Mouse (Mus musculus) neural tube, embryonic 13.5 days (tissue): ENCODE measurements around the gene Hfe. TPM values are rescaled to one million over a fixed set of nuclear protein-coding genes. Genes with fewer than 3 reads are reported as not detected.
"Not testable (repeated sequence)": the region's sequence is repeated elsewhere in the genome, so short reads cannot be mapped to it uniquely, and the experiment has no call there.

Experiments used
- ATAC-seq: fragments of 200-750 bp; cut with Nextera tagmentation; 2 replicates; pipeline ENCODE4 v1.8.0; 2017; ENCODE audit warnings: low read depth, mild to moderate bottlenecking, moderate TSS enrichment, moderate library complexity
- H3K27ac ChIP-seq: fragments of 300-500 bp; sonication (generic); replicated peaks from 2 replicates; pipeline ENCODE4 v1.5.1; 2015; ENCODE audit warnings: moderate library complexity, mild to moderate bottlenecking, inconsistent platforms
- H3K27me3 ChIP-seq: fragments of 300-500 bp; sonication (generic); 2 replicates; pipeline ENCODE4 v1.6.1; 2015; ENCODE audit warnings: mild to moderate bottlenecking, inconsistent platforms
- H3K36me3 ChIP-seq: fragments of 300-500 bp; sonication (generic); 2 replicates; pipeline ENCODE4 v1.6.1; 2015; ENCODE audit warnings: mild to moderate bottlenecking, inconsistent platforms
- H3K4me1 ChIP-seq: fragments of 300-500 bp; sonication (generic); replicated peaks from 2 replicates; pipeline ENCODE4 v1.6.1; 2015; ENCODE audit warnings: inconsistent platforms
- H3K4me2 ChIP-seq: fragments of 300-500 bp; sonication (generic); 2 replicates; pipeline ENCODE4 v1.6.1; 2015; ENCODE audit warnings: inconsistent platforms, mild to moderate bottlenecking, moderate library complexity
- H3K4me3 ChIP-seq: fragments of 300-500 bp; sonication (generic); 2 replicates; pipeline ENCODE4 v1.5.1; 2015; ENCODE audit warnings: mild to moderate bottlenecking, inconsistent platforms
- H3K9ac ChIP-seq: fragments of 300-500 bp; sonication (generic); 2 replicates; pipeline ENCODE4 v1.6.1; 2015; ENCODE audit warnings: moderate library complexity, mild to moderate bottlenecking, inconsistent platforms
- H3K9me3 ChIP-seq: fragments of 300-500 bp; sonication (generic); 2 replicates; pipeline ENCODE4 v1.6.1; 2016; ENCODE audit warnings: inconsistent platforms
- WGBS: fragments of 180-500 bp; shearing (Covaris S2); methylation state at CpG from one replicate; pipeline ENCODE4 v1.1.7; 2015; 5-methylcytosine and 5-hydroxymethylcytosine counted together
- polyA plus RNA-seq: library from polyadenylated mRNA; unstranded; fragments of >200 nt; fragmentation: Nextera tagmentation; extraction: Ambion mirVana; gene quantifications from 2 replicates; pipeline ENCODE4 v1.2.1, GENCODE M21; 2015

The Hfe gene
- polyA plus RNA-seq, 1 experiment from 2014 or later = 4.0 TPM

DNA sequence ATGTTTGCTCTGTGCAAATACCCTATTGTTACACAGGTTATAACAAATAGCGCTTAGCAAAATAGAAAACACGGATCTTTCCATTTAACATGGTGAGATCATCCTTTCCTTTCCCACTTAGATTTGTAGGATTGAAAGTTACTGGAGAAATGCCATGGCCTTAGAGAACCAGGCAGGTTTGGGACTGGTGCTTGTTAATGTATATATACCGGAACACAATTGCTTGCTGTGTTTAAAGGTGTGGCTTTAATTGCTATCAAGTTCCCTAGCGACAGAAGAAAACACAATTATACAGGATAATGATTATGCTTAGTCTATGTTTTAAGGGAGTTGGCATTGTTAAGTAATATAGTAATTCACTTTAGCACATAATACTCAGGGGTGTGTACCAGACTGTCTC, 23.5 kb downstream of the Hfe start:
- Histone ChIP-seq H3K27me3 (no peaks in the 10 kb centered on the region), H3K27ac (no peak overlapping the region), H3K9ac (no peak overlapping the region), H3K4me2 (no peak overlapping the region), H3K9me3 (no peaks in the 10 kb centered on the region), H3K36me3 (no peaks in the 10 kb centered on the region), H3K4me1 (peaks cover 27% of the 10 kb centered on the region), H3K4me3 (no peak overlapping the region)
- 86% methylated on average over 4 of the region's 4 CpGs for WGBS
- no peak for ATAC-seq

DNA sequence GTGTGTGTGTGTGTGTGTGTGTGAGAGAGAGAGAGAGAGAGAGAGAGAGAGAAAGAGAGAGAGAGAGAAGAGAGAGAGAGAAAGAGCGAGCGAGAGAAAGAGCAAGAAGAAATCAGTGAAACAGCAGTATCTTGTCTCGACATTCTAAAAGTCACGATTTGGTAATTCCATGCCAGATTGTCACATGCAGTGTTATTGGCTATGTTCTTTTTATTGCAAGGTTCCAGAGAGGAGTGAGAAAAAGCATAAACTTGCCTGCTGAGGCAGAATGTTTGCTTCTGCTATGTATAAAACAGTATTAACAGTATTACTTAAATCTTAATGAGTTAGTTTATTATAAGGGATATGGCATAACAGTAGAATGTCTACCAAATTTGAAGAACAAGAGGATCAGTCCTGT, 24.7 kb downstream of the Hfe start:
- Histone ChIP-seq H3K4me2 (peak overlapping the region; percentile 72), H3K36me3 (no peaks in the 10 kb centered on the region), H3K9ac (peak overlapping the region; percentile 79), H3K4me3 (peak overlapping the region; percentile 50), H3K4me1 (peaks cover 27% of the 10 kb centered on the region), H3K27ac (peak overlapping the region; percentile 96), H3K9me3 (no peaks in the 10 kb centered on the region), H3K27me3 (no peaks in the 10 kb centered on the region)
- ATAC-seq = no peak
- 44% methylated on average over 4 of the region's 4 CpGs for WGBS

DNA sequence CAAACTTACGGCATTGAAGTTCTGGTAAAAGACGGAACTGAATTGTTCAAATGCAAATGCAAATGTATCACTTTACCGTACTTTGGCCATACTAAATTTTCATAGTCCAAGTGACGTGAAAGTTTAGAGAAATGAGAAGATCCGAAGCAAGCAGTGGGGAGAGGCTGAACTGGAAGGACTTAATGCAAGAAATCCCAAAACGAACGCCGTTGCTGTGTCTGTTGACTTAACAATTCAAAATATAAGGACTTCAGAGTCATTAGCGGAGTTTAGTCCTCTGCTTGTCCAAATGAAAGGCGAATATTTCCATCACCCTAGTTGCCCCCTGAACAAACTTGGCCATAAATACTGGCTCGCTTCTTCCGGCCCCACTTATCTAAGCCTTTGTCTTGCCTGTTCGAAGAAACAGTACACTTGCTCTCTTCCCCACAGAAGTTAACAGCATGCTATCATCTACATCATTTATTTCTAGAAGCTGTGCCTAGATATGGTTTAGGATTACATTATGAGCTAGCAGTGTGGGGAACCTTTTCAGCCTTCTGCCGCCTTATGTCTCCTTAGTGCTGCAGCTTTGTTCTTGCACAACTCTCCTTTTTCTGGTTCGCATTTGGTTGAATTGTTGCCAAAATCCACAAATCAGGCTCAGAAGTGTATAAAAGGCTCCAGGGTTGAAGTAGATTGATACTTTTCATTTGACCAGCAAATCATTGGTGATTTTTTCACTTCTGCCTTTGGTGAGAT, 25.4 kb downstream of the Hfe start:
- Histone ChIP-seq H3K36me3 (no peaks in the 10 kb centered on the region), H3K4me2 (peak overlapping the region; percentile 72), H3K27ac (peak overlapping the region; percentile 96), H3K9ac (peak overlapping the region; percentile 79), H3K4me3 (peak overlapping the region; percentile 50), H3K4me1 (peaks cover 27% of the 10 kb centered on the region), H3K27me3 (no peaks in the 10 kb centered on the region), H3K9me3 (no peaks in the 10 kb centered on the region)
- 6% methylated on average over 15 of the region's 15 CpGs for WGBS
- ATAC-seq = no peak

DNA sequence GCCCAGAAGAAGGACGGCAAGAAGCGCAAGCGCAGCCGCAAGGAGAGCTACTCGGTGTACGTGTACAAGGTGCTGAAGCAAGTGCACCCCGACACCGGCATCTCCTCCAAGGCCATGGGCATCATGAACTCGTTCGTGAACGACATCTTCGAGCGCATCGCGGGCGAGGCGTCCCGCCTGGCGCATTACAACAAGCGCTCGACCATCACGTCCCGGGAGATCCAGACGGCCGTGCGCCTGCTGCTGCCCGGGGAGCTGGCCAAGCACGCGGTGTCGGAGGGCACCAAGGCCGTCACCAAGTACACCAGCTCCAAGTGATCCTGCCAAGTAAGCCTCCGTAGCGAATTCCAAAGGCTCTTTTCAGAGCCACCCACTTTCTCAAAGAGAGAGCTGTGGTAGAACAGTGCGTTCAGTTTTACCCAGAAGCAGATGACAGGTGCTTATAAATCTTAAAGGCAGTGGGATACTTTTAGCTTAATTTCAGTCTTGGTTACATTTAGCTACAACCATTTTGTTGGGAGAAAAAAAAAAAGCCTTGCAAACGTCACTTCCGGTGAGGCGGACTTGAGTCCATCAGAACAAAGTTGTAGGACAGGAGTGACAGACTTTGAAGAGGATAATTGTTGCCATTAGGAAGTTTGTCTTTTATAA, 26.2 kb downstream of the Hfe start:
- peak; percentile 57 for ATAC-seq
- Histone ChIP-seq H3K4me3 (peak overlapping the region; percentile 50), H3K4me2 (peak overlapping the region; percentile 72), H3K9ac (peak overlapping the region; percentile 79), H3K4me1 (peaks cover 27% of the 10 kb centered on the region), H3K27ac (peak overlapping the region; percentile 96)
- not testable (repeated sequence) for H3K9me3 ChIP-seq, H3K36me3 ChIP-seq, H3K27me3 ChIP-seq
- WGBS = under 1% methylated on average over 20 of the region's 37 CpGs

DNA sequence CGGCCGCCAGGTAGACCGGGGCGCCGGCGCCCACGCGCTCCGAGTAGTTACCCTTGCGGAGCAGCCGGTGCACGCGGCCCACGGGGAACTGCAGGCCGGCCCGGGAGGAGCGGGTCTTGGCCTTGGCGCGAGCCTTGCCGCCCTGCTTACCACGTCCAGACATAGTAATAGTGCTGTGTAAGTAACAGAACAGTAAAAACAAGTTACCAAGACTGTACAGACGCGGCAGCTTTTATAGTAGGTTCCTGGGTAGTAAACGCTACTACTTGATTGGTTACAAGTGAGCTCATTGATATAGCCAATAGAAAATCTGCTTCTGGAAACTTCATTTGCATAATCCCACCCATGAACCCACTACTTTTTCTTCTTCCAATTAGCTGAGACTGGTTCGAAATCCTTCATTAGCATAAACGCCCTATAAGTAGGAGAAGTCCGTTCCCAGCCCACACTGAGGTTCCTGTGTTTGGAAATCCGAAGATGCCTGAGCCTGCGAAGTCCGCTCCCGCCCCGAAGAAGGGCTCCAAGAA, 26.8 kb downstream of the Hfe start, which contains the start of the genes Hist1h2ac and Hist1h2bc:
Gene Hist1h2ac (minus strand): TSS at position 194 of the 527 bp plus-strand sequence.
Gene Hist1h2bc (plus strand): TSS at position 445 of the 527 bp plus-strand sequence.
- peak within 1 kb of the TSS; percentile 50 for H3K4me3 ChIP-seq
- peak within 1 kb of the TSS; percentile 96 for H3K27ac ChIP-seq
- H3K36me3 ChIP-seq = no peaks in the 10 kb centered on the region
- H3K27me3 ChIP-seq = no peaks in the 10 kb centered on the region
- H3K4me2 ChIP-seq = peak within 1 kb of the TSS; percentile 72
- peaks cover 27% of the 10 kb centered on the region for H3K4me1 ChIP-seq
- no peaks in the 10 kb centered on the region for H3K9me3 ChIP-seq
- WGBS = under 1% methylated on average over 22 of the region's 32 CpGs
- H3K9ac ChIP-seq = peak within 1 kb of the TSS; percentile 79
- peak; percentile 99 for ATAC-seq

DNA sequence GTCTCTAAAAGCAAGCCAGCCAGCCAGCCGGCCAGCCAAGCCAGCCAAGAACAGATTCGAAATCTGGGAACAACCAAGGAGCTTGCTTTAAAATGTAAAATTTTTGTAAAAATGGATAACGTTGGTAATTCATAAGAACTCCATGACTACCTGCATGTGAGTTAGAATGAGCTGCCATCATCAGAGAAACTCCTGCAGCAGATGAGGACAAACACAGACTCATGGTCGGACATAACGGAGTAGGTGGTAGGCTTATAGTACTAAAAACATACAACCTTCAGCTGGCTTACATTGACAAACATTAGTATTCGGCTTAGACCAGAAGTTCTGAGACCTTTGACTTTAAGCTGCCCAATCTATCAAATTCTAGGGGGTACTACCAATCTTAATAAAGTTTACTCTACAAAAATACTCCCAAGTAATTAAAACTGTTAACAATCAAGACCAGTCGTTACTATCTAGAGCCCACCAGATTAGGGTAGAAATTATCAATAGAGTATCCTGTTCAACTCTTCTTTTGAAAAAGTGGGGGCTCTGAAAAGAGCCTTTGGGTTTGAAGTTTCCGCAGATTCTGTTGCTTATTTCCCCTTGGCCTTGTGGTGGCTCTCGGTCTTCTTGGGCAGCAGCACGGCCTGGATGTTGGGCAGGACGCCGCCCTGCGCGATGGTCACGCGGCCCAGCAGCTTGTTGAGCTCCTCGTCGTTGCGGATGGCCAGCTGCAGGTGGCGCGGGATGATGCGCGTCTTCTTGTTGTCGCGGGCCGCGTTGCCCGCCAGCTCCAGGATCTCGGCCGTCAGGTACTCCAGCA, 27.5 kb downstream of the Hfe start:
- peak overlapping the region; percentile 72 for H3K4me2 ChIP-seq
- WGBS = 16% methylated on average over 14 of the region's 30 CpGs
- peak; percentile 45 for ATAC-seq
- peak overlapping the region; percentile 68 for H3K9ac ChIP-seq
- peaks cover 27% of the 10 kb centered on the region for H3K4me1 ChIP-seq
- not testable (repeated sequence) for H3K9me3 ChIP-seq, H3K27me3 ChIP-seq, H3K36me3 ChIP-seq
- peak overlapping the region; percentile 96 for H3K27ac ChIP-seq
- H3K4me3 ChIP-seq = peak overlapping the region; percentile 50

DNA sequence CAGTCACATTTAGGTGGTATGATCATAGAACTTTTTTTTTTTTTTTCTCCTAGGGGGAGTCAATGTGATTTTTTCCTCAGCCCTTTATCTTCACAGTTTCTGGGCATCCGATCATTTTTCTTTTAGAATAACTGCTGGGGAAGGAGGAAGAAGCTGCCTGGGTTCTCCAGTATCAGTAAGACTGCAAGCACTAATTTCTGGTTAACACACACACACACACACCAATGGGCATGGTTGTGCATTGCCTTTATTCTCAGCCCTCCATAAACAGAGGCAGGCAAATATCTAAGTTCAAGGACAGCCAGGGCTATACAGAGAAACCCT, 28.1 kb downstream of the Hfe start:
- H3K27ac ChIP-seq = peak overlapping the region; percentile 96; the same call in 1 of the 2 replicates
- H3K27me3 ChIP-seq = no peaks in the 10 kb centered on the region
- peak overlapping the region; percentile 72 for H3K4me2 ChIP-seq
- no peaks in the 10 kb centered on the region for H3K9me3 ChIP-seq
- H3K36me3 ChIP-seq = no peaks in the 10 kb centered on the region
- no peak for ATAC-seq
- peak overlapping the region; percentile 68 for H3K9ac ChIP-seq
- H3K4me1 ChIP-seq = peaks cover 27% of the 10 kb centered on the region
- peak overlapping the region; percentile 50 for H3K4me3 ChIP-seq
- WGBS = 42% methylated on average over 1 of the region's 1 CpGs

DNA sequence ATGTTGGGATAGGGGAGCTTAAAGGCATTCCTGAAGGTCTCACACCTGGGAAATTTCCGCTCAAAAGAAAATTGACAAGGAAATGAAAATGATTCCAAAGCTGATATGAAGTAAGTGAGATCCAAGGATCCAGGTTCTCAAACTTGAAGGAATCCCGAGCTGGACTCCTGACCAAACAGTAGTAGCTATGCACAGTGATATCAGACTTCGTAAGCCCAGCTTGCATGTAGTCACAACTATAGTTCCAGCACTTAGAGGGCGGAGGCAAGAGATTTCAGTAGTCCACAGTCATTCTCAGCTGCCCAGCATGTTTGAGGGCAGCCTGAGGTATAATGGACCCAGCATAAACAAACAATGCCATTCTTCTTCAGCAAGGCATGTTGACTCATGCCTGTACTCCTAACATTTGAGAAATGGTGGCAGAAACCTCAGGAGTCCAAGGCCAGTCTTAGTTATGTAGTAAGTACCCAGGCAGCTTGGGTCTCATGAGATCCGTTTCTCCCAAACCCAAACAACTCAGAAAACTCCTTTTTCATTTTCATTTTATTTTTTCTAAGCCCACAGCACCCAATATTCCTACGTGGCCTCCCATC, 28.6 kb downstream of the Hfe start:
- Histone ChIP-seq H3K36me3 (no peaks in the 10 kb centered on the region), H3K4me3 (no peak overlapping the region), H3K27ac (no peak overlapping the region), H3K4me1 (peaks cover 27% of the 10 kb centered on the region), H3K4me2 (0 out of 2 replicates have a peak overlapping the region, but pooled peaks have one; percentile 72), H3K9me3 (no peaks in the 10 kb centered on the region), H3K9ac (0 out of 2 replicates have a peak overlapping the region, but pooled peaks have one; percentile 68), H3K27me3 (no peaks in the 10 kb centered on the region)
- no peak for ATAC-seq
- WGBS = 89% methylated on average over 6 of the region's 6 CpGs

DNA sequence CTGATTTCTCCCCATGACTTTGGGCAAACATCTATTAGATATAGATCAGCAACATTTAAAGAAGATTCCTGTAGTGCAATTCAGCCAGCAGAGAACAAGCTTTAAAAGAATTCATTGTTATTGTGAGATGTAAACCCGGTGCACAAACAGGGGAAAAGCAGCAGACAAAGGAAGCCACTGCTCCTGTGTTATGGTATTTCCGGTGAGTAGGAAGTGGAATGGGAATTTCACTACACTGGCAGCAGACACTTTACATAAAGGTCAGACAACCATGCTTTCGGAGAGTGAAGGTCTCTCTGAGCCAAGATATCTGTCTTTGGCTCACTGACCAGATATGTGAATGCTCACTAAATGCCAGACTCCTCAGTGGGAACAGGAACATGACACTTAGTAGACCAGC, 48.1 kb downstream of the Hfe start:
- no peaks in the 10 kb centered on the region for H3K4me1 ChIP-seq
- no peak overlapping the region for H3K4me3 ChIP-seq
- no peak overlapping the region for H3K27ac ChIP-seq
- no peak for ATAC-seq
- no peak overlapping the region for H3K4me2 ChIP-seq
- no peaks in the 10 kb centered on the region for H3K36me3 ChIP-seq
- no peaks in the 10 kb centered on the region for H3K9me3 ChIP-seq
- no peak overlapping the region for H3K9ac ChIP-seq
- whole genome bisulfite sequencing = 75% methylated on average over 3 of the region's 3 CpGs
- no peaks in the 10 kb centered on the region for H3K27me3 ChIP-seq

DNA sequence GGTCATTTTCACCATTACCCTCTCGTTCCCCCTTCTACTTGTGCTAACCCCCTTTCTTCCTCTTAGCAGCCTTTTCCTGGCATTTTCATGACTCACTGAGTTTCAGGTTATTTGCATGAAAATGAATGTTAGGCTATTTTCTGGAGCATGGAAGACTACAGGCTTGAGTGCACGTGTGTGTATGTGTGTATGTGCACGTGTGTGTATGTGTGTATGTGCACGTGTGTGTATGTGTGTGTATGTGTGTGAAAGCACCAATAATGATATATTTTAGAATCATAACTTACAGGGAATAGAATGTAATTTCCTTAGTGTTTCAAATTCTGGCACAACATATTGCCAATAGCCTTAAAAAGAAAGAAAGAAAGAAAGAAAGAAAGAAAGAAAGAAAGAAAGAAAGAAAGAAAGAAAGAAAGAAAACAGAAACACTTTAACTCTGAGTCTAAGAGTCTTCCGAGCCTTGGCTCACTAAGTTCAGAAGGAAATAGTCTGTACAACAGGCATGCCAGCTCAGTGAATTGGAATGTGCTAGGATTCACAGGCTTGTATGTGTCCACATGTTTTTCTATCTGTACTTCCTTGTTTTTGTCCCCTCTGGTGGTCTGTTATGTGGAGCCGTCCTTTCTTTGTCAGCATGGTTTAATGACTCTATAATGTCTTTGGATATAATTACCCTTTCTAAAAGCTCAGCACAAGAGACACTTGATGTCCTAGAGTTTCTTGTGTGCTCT, 50.9 kb downstream of the Hfe start:
- WGBS = 68% methylated on average over 6 of the region's 6 CpGs
- H3K27me3 ChIP-seq = no peaks in the 10 kb centered on the region
- H3K9ac ChIP-seq = no peak overlapping the region
- no peaks in the 10 kb centered on the region for H3K36me3 ChIP-seq
- no peak overlapping the region for H3K27ac ChIP-seq
- no peaks in the 10 kb centered on the region for H3K4me1 ChIP-seq
- H3K9me3 ChIP-seq = no peaks in the 10 kb centered on the region
- no peak overlapping the region for H3K4me3 ChIP-seq
- H3K4me2 ChIP-seq = no peak overlapping the region
- ATAC-seq = no peak
